Mouse (Mus musculus) midbrain, embryonic 15.5 days (tissue): Measurements from ENCODE around the gene Tlx2. TPM values are rescaled to one million over a fixed set of nuclear protein-coding genes. Genes with fewer than 3 reads are reported as not detected.

Source experiments
- ATAC-seq: fragments of 200-750 bp; cut with Nextera tagmentation; replicated peaks from 2 replicates; pipeline ENCODE4 v1.8.0; 2017; ENCODE audit warnings: moderate TSS enrichment
- H3K27ac ChIP-seq: fragments of 300-500 bp; sonication (generic); 2 replicates; pipeline ENCODE4 v1.5.1; 2015; ENCODE audit warnings: mild to moderate bottlenecking, inconsistent platforms
- H3K27me3 ChIP-seq: fragments of 300-500 bp; sonication (generic); replicated peaks from 2 replicates; pipeline ENCODE4 v1.6.1; 2015; ENCODE audit warnings: inconsistent platforms
- H3K36me3 ChIP-seq: fragments of 300-500 bp; sonication (generic); replicated peaks from 2 replicates; pipeline ENCODE4 v1.6.1; 2015; ENCODE audit warnings: inconsistent platforms
- H3K4me1 ChIP-seq: fragments of 300-500 bp; sonication (generic); 2 replicates; pipeline ENCODE4 v1.6.1; 2015; ENCODE audit warnings: inconsistent platforms
- H3K4me2 ChIP-seq: fragments of 300-500 bp; sonication (generic); 2 replicates; pipeline ENCODE4 v1.6.1; 2015; ENCODE audit warnings: inconsistent platforms, mild to moderate bottlenecking, moderate library complexity
- H3K4me3 ChIP-seq: fragments of 300-500 bp; sonication (generic); 2 replicates; pipeline ENCODE4 v1.5.1; 2015; ENCODE audit warnings: mild to moderate bottlenecking, inconsistent platforms
- H3K9ac ChIP-seq: fragments of 300-500 bp; sonication (generic); 2 replicates; pipeline ENCODE4 v1.6.1; 2015; ENCODE audit warnings: mild to moderate bottlenecking, inconsistent platforms
- H3K9me3 ChIP-seq: fragments of 300-500 bp; sonication (generic); 2 replicates; pipeline ENCODE4 v1.6.1; 2016; ENCODE audit warnings: inconsistent platforms
- WGBS: fragments of 180-500 bp; shearing (Covaris S2); methylation state at CpG from one replicate; pipeline ENCODE4 v1.1.7; 2015; ENCODE audit warnings: mixed read lengths; 5-methylcytosine and 5-hydroxymethylcytosine counted together
- polyA plus RNA-seq: library from polyadenylated mRNA; unstranded; fragments of >200 nt; fragmentation: Nextera tagmentation; extraction: Ambion mirVana; gene quantifications from 2 replicates; pipeline ENCODE4 v1.2.1, GENCODE M21; 2015

Gene Tlx2
- polyA plus RNA-seq, 1 experiment from 2014 or later, result not detected

GRCm38 (mm10) chr6:83107566-83108400, 37.7 kb upstream of the Tlx2 start:
- Histone ChIP-seq H3K4me3 (peak overlapping the region; percentile 72; the same call in 1 of the 2 replicates), H3K27ac (peak overlapping the region; percentile 77; the same call in 1 of the 2 replicates), H3K9ac (no peak overlapping the region), H3K27me3 (no peaks in the 10 kb centered on the region), H3K4me2 (peak overlapping the region; percentile 92), H3K4me1 (peaks cover 38% of the 10 kb centered on the region), H3K36me3 (0 out of 2 replicates have a peak, but pooled peaks cover 2% of the 10 kb centered on the region), H3K9me3 (no peaks in the 10 kb centered on the region)
- 31% methylated on average over 13 of the region's 13 CpGs for WGBS
- ATAC-seq, result 0 out of 2 replicates have a peak, but pooled peaks have one; percentile 2

- no peak overlapping the region for H3K27ac ChIP-seq
- H3K9me3 ChIP-seq, result no peaks in the 10 kb centered on the region
- no peak overlapping the region for H3K4me3 ChIP-seq
- ATAC-seq, result no peak
- 73% methylated on average over 4 of the region's 4 CpGs for WGBS
- no peak overlapping the region for H3K9ac ChIP-seq
- H3K27me3 ChIP-seq, result no peaks in the 10 kb centered on the region
- peaks cover 34% of the 10 kb centered on the region for H3K4me1 ChIP-seq
- 0 out of 2 replicates have a peak, but pooled peaks cover 2% of the 10 kb centered on the region for H3K36me3 ChIP-seq
- H3K4me2 ChIP-seq, result no peak overlapping the region
Observed at GRCm38 (mm10) chr6:83104158-83104557, 34.1 kb upstream of the Tlx2 start.

GRCm38 (mm10) chr6:83103130-83103650, 33.1 kb upstream of the Tlx2 start:
- H3K36me3 ChIP-seq, result 0 out of 2 replicates have a peak, but pooled peaks cover 2% of the 10 kb centered on the region
- H3K9ac ChIP-seq, result peak overlapping the region; percentile 70; the same call in 1 of the 2 replicates
- no peaks in the 10 kb centered on the region for H3K27me3 ChIP-seq
- 43% methylated on average over 11 of the region's 11 CpGs for WGBS
- ATAC-seq, result no peak
- peak overlapping the region; percentile 69 for H3K4me3 ChIP-seq
- peak overlapping the region; percentile 93 for H3K4me2 ChIP-seq
- H3K4me1 ChIP-seq, result peaks cover 29% of the 10 kb centered on the region
- H3K9me3 ChIP-seq, result no peaks in the 10 kb centered on the region
- no peak overlapping the region for H3K27ac ChIP-seq

GRCm38 (mm10) chr6:83101688-83102556, 31.8 kb upstream of the Tlx2 start:
- peak; percentile 82 for ATAC-seq
- H3K27me3 ChIP-seq, result no peaks in the 10 kb centered on the region
- peak overlapping the region; percentile 70 for H3K9ac ChIP-seq
- peak overlapping the region; percentile 93 for H3K4me2 ChIP-seq
- 0 out of 2 replicates have a peak, but pooled peaks cover 2% of the 10 kb centered on the region for H3K36me3 ChIP-seq
- H3K9me3 ChIP-seq, result no peaks in the 10 kb centered on the region
- H3K4me1 ChIP-seq, result peaks cover 21% of the 10 kb centered on the region
- WGBS, result under 1% methylated on average over 64 of the region's 74 CpGs
- H3K27ac ChIP-seq, result peak overlapping the region; percentile 88
- peak overlapping the region; percentile 69 for H3K4me3 ChIP-seq

GRCm38 (mm10) chr6:83101316-83101687, 31.2 kb upstream of the Tlx2 start, which contains the start of the genes Ccdc142 and Gm42688:
Gene Ccdc142 (plus strand): TSS chr6:83101601.
Gene Gm42688 (plus strand): TSS chr6:83101617.
- H3K9ac ChIP-seq, result peak within 1 kb of the TSS; percentile 70
- peak; percentile 92 for ATAC-seq
- H3K4me1 ChIP-seq, result peaks cover 21% of the 10 kb centered on the region
- no peaks in the 10 kb centered on the region for H3K9me3 ChIP-seq
- no peaks in the 10 kb centered on the region for H3K27me3 ChIP-seq
- peak within 1 kb of the TSS; percentile 93 for H3K4me2 ChIP-seq
- 0 out of 2 replicates have a peak, but pooled peaks cover 2% of the 10 kb centered on the region for H3K36me3 ChIP-seq
- H3K27ac ChIP-seq, result peak within 1 kb of the TSS; percentile 88
- WGBS, result under 1% methylated on average over 25 of the region's 25 CpGs
- H3K4me3 ChIP-seq, result peak within 1 kb of the TSS; percentile 69

- Histone ChIP-seq H3K9ac (no peak overlapping the region), H3K27me3 (no peaks in the 10 kb centered on the region; the same call in 1 of the 2 replicates), H3K27ac (no peak overlapping the region), H3K36me3 (no peaks in the 10 kb centered on the region), H3K9me3 (no peaks in the 10 kb centered on the region), H3K4me2 (no peak overlapping the region), H3K4me1 (peaks cover 18% of the 10 kb centered on the region), H3K4me3 (no peak overlapping the region)
- 71% methylated on average over 2 of the region's 2 CpGs for WGBS
- ATAC-seq, result no peak
Observed at GRCm38 (mm10) chr6:83098411-83098810, 28.3 kb upstream of the Tlx2 start.

- H3K27ac ChIP-seq, result no peak overlapping the region
- H3K4me1 ChIP-seq, result peaks cover 3% of the 10 kb centered on the region; the same call in 1 of the 2 replicates
- 39% methylated on average over 6 of the region's 6 CpGs for WGBS
- no peak for ATAC-seq
- H3K9ac ChIP-seq, result no peak overlapping the region
- no peak overlapping the region for H3K4me3 ChIP-seq
- H3K27me3 ChIP-seq, result peaks cover 8% of the 10 kb centered on the region
- no peak overlapping the region for H3K4me2 ChIP-seq
- H3K36me3 ChIP-seq, result no peaks in the 10 kb centered on the region
- H3K9me3 ChIP-seq, result no peaks in the 10 kb centered on the region
Observed at GRCm38 (mm10) chr6:83095968-83096367, 25.9 kb upstream of the Tlx2 start.

- Histone ChIP-seq H3K36me3 (no peaks in the 10 kb centered on the region), H3K4me1 (peaks cover 2% of the 10 kb centered on the region; the same call in 1 of the 2 replicates), H3K27me3 (peaks cover 40% of the 10 kb centered on the region), H3K9me3 (no peaks in the 10 kb centered on the region), H3K27ac (no peak overlapping the region), H3K4me2 (no peak overlapping the region), H3K9ac (no peak overlapping the region), H3K4me3 (no peak overlapping the region)
- no peak for ATAC-seq
- 45% methylated on average over 6 of the region's 6 CpGs for WGBS
Observed at GRCm38 (mm10) chr6:83092416-83093127, 22.5 kb upstream of the Tlx2 start.

GRCm38 (mm10) chr6:83087926-83088260, 17.8 kb upstream of the Tlx2 start:
- WGBS, result 4% methylated on average over 9 of the region's 9 CpGs
- Histone ChIP-seq H3K9me3 (no peaks in the 10 kb centered on the region), H3K9ac (no peak overlapping the region), H3K4me3 (0 out of 2 replicates have a peak overlapping the region, but pooled peaks have one; percentile 1), H3K27me3 (peaks cover 83% of the 10 kb centered on the region), H3K27ac (no peak overlapping the region), H3K36me3 (no peaks in the 10 kb centered on the region), H3K4me1 (peaks cover 14% of the 10 kb centered on the region; the same call in 1 of the 2 replicates), H3K4me2 (no peak overlapping the region; the same call in 1 of the 2 replicates)
- ATAC-seq, result no peak

- WGBS, result 1% methylated on average over 47 of the region's 47 CpGs
Observed at GRCm38 (mm10) chr6:83087205-83087925, 17.3 kb upstream of the Tlx2 start.

More at GRCm38 (mm10) chr6:83087205-83087925, 17.3 kb upstream of the Tlx2 start:
- Histone ChIP-seq H3K4me1 (peaks cover 14% of the 10 kb centered on the region; the same call in 1 of the 2 replicates), H3K9me3 (no peaks in the 10 kb centered on the region), H3K27me3 (peaks cover 84% of the 10 kb centered on the region), H3K4me2 (peak overlapping the region; percentile 13; the same call in 1 of the 2 replicates), H3K27ac (no peak overlapping the region), H3K4me3 (0 out of 2 replicates have a peak overlapping the region, but pooled peaks have one; percentile 1), H3K9ac (no peak overlapping the region), H3K36me3 (no peaks in the 10 kb centered on the region)
- ATAC-seq, result no peak
